Mouse (Mus musculus) Patski (cell line): ENCODE data around the gene Clec2l. TPM values are rescaled to one million over a fixed set of nuclear protein-coding genes. Genes with fewer than 3 reads are reported as not detected.

Source experiments
- ATAC-seq: fragments of 100-300 bp; one replicate; pipeline ENCODE4 v1.8.0; 2021
- CTCF ChIA-PET: fragments of 350-600 bp; sonication (Branson Sonifier 250); formaldehyde crosslinking; loops from one replicate; lab custom pipeline; 2022; ENCODE audit warnings: inconsistent platforms; lab: Charles Lee
- POLR2A ChIA-PET: fragments of 350-600 bp; sonication (Branson Sonifier 250); formaldehyde crosslinking; loops from one replicate; lab custom pipeline; 2022; ENCODE audit warnings: antibody characterized with exemption, inconsistent platforms; lab: Charles Lee
- DNase-seq: peaks from one replicate; pipeline ENCODE4 v3.0.0-alpha.2; 2011; ENCODE audit warnings: low read depth, low spot score
- H3K27me3 ChIP-seq: fragments of 371-371 bp; one replicate; pipeline ENCODE4 v1.5.1; 2021
- CTCF ChIP-seq: fragments of 100-300 bp; IDR thresholded peaks from one replicate; pipeline ENCODE4 v1.5.1; 2021
- in situ Hi-C: fragments of 300-500 bp; cut with MboI; formaldehyde crosslinking; loops from 3 replicates; pipeline ENCODE4 v1.11.1; 2018; ENCODE audit warnings: low pct_unique_long_range_greater_than_20kb, mixed read lengths
- polyA plus RNA-seq: library from polyadenylated mRNA; unstranded; gene quantifications from one replicate; pipeline ENCODE4 v1.2.3, GENCODE M21; 2021

Clec2l gene
- polyA plus RNA-seq, 1 experiment from 2014 or later: 7.6 TPM

DNA sequence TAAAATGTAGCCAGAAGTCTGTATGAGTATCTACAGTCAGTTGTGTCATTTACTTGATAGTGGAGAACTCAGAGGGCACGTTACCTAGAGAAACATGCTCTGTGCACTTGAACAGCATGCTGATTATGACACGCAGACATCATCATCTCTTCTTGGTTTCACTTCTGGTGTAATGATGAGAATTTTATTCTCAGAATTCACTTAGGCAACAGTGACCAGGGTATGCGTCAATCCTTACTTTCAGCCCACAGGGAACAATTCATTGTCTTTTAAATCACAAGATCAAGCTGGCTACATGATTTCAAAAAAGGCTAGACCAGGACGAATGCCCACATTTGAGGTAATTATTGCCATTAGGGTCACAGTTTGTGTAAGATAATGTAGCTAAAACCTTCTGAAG is 27.7 kb downstream of the Clec2l start:
- ChIA-PET CTCF (interaction anchor here (1.0 kb wide), 1 partner anchor 40 kb away, joined by 4 read pairs; no protein-coding TSS in a partner anchor), POLR2A (no interaction called here)
- DNase-seq (no peak), ATAC-seq (no peak)
- TF ChIP-seq CTCF: no peak
- in situ Hi-C loops: no loop called here
- H3K27me3 ChIP-seq: no peaks in the 10 kb centered on the region

DNA sequence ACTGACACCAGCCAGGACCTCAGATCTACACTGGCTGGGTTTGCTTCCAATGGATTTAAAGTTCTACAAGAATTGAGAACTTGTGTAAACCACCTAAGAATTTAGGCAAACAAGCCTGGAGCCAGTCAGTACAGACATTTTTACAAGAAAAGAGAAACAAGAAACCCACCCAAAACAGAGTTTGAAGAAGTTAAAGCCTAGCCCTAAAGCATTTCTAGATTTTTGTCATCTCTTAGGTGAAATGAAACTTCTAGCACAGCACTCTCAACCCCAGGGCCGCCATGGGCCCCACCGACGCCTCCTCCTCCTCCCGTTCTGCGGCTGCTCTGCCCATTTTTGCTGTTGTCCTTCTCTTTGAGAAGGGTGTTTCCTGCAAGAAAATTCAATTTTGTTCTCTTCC is 28.2 kb downstream of the Clec2l start:
- CTCF ChIA-PET: interaction anchor here (1.0 kb wide), 1 partner anchor 41 kb away, joined by 4 read pairs; no protein-coding TSS in a partner anchor
- H3K27me3 ChIP-seq: no peaks in the 10 kb centered on the region
- ATAC-seq: no peak
- no peak for TF ChIP-seq CTCF
- DNase-seq: no peak
- in situ Hi-C loops: no loop called here
- POLR2A ChIA-PET: interaction anchor here (0.8 kb wide), 1 partner anchor 226 kb away, joined by 6 read pairs; no protein-coding TSS in a partner anchor

DNA sequence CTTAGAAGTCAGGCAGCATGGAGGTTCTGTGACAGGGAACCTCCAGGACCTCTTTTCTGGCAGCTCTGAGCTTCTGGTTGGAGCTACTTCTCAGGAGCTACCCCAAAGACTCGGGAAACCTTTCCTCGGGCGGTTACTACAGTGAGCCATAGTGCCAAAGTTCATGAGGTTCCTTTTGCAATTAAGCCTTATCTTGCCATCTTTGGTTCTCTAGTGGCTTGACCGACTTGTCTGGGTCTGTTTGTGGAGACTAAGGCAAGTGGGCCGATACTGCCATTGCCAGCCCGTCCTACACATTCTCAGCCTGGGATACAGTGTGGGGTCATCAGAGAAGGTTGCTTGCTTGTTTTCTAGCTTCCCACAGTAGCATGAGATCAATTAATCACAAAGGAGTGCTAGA is 29.7 kb downstream of the Clec2l start:
- DNase-seq (no peak), ATAC-seq (no peak)
- CTCF ChIA-PET: interaction anchor here (1.2 to 5.7 kb wide), 3 partner anchors 10 to 43 kb away, joined by 3 to 48 read pairs (median 6); no protein-coding TSS in a partner anchor
- no peaks in the 10 kb centered on the region for H3K27me3 ChIP-seq
- POLR2A ChIA-PET: no interaction called here
- in situ Hi-C loops: no loop called here
- TF ChIP-seq CTCF: no peak

DNA sequence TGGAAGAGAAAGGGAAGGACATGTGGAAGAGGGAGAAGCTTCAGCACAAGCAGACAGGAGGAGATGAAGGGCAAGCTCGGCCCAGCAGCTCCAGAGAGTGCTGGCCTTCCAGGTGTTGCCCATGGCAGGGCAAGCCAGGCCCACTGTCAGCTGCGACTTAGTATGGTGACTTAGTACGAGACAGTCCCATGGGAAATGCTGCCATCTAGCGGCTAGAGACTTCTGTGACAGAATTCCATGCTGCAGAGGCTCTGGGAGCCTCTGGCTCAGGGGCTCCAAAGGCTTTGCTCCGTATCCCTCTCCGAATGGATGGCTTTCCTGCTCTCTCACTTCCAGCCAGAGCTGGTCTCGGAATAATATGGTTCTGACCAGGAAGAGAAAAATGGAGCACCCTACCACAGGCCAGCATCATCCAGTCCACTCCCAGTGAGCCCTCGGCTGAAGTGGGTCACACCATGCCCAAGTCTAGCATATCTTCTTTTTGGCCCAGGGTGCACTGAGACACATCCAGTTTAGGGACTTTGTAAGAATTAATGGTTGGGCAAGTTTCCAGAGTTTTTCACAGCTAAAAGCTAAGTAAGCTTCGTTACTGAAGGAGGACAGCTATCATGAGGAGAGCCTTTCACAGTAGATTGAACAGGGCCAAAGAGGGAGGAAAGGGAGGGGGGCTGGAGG is 32.6 kb downstream of the Clec2l start:
- CTCF ChIA-PET: interaction anchor here (0.6 to 5.7 kb wide), 12 partner anchors 10 to 216 kb away, joined by 3 to 48 read pairs (median 5); no protein-coding TSS in a partner anchor
- peak; percentile 43 for DNase-seq
- TF ChIP-seq CTCF: no peak
- POLR2A ChIA-PET: no interaction called here
- ATAC-seq: peak; percentile 55
- H3K27me3 ChIP-seq: no peaks in the 10 kb centered on the region
- in situ Hi-C loops: no loop called here

DNA sequence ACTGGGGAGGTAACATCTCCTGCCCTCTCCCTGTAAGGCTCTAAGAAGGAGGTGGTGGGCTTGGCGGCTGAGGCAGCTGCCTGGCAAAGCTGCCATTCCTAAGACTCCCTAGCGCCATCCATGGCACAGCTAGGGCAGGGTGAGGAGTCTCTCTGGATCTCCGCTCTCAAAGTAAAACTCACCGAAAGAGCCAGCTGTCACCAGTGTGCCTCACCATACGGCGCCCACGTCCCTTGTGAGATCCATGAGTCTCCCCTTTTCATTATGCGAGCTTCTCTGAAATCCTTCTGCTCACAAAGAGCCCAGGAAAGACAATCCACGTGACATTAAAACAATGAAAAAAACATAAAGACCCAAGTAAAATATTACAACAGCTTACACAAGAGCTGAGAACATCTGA is 33.7 kb downstream of the Clec2l start:
- POLR2A ChIA-PET: no interaction called here
- H3K27me3 ChIP-seq: no peaks in the 10 kb centered on the region
- TF ChIP-seq CTCF: no peak
- DNase-seq (no peak), ATAC-seq (no peak)
- CTCF ChIA-PET: interaction anchor here (1.1 to 5.7 kb wide), 6 partner anchors 11 to 215 kb away, joined by 3 to 48 read pairs (median 6); no protein-coding TSS in a partner anchor
- in situ Hi-C loops: no loop called here

DNA sequence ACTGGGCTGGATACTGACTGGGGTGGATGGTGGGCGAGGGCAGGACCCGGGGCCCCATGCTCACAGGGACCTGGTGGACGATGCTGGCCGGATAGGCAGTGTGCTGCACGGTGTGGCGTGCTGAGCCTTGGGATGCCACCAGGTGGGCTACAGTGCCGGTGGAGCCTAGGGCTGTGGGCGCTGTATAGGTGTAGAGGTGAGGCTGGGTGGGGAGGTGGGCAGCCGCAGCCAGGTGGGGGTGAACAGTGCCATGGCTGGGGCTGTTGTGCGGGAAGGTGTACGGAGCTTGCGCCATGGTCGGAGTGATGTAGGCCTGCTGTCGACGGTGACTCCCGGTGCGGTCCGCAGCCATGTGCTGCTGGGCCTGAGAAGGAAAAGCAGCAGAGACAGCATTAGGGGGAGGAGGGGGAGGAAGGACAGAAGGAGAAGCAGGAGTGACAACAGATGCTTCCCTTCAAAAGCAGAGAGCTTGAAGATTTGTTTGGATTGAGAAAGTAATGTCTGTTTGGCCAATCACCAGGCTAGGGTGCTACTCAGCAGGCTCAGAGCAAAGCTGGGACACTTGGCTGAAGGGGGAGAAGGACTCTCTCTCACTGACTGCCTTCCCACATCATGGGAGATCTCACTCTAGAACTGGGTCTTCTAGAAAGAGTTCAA is 35.5 kb downstream of the Clec2l start:
- in situ Hi-C loops: no loop called here
- no peak for DNase-seq
- CTCF ChIA-PET: no interaction called here

DNA sequence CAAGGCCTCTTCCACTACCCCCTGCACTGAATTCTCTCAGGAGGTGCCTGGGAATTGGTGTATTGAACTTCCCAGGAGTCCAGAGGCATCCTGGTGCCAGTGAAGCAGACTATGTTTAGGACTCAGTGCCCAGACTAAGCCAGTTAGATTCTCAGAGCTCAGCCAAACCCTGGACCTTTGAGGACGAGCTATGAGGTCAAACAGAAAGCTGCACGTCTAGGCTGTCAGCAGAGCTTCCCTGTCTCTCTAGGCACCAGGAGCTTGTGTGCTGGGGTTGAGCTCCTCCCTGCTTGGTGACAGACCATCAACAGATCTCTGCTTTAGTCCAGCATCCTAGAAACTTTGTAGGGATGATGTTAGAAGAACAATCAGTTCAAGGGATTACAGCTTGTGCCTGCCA is 38.6 kb downstream of the Clec2l start:
- CTCF ChIA-PET: interaction anchor here (1.1 to 2.2 kb wide), 3 partner anchors 10 to 209 kb away, joined by 3 to 10 read pairs (median 3); no protein-coding TSS in a partner anchor
- ATAC-seq (no peak), DNase-seq (no peak)
- in situ Hi-C loops: no loop called here
- no peaks in the 10 kb centered on the region for H3K27me3 ChIP-seq
- no peak for TF ChIP-seq CTCF
- POLR2A ChIA-PET: no interaction called here

More for the DNA sequence above, 35.5 kb downstream of the Clec2l start:
- POLR2A ChIA-PET: no interaction called here
- no peak for ATAC-seq
- no peak for TF ChIP-seq CTCF
- H3K27me3 ChIP-seq: no peaks in the 10 kb centered on the region

DNA sequence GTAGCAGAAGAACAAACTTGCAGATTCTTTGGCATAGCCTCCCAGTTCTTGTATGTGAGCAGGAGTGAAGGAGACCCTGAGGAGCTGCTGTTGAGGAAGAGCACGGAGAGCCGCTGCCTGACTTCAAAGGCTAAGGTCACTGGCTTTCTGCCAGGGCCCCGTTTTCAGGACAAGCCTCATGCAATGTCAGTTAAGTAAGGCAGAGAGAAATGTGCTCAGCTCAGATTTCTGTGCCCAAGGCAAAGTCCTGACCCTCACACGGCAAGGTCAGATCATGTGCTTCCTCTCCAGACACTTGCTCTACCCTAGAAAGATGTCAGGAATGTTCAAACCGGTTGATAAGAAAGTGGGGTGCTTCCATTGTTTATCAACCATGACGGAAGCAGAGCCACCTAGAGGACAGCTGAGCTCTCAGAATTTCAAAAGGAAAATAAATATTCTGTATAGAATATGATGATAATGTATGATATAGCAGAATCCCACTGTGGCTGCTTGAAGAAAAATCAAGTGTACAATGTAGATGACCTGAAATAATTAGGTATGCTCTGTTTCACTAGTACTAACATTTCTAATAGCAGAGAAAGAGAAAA is 40.0 kb downstream of the Clec2l start:
- no peaks in the 10 kb centered on the region for H3K27me3 ChIP-seq
- CTCF ChIA-PET: interaction anchor here (0.9 to 1.6 kb wide), 3 partner anchors 9 to 11 kb away, joined by 3 read pairs; no protein-coding TSS in a partner anchor
- TF ChIP-seq CTCF: no peak
- in situ Hi-C loops: no loop called here
- POLR2A ChIA-PET: no interaction called here
- no peak for DNase-seq
- ATAC-seq: no peak

DNA sequence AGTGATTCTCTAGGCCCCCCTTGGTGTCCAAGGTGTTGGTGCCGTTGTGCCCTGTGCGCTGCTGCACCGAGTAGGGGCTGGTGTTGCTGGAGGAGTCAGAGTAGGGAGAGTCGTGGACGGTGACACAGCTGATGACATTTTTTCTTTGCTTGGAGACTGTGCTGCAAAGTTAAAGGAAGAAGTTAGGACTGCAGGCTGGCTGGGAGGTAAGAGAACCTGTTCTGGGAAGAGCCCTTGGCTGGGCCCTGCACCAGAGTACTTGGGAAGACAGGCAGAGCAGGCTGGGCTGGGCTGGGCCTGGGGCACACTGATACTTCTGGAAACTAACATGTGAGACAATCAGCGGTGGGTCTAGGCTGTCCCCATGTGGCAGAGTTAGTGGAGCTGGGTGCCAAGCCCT is 40.7 kb downstream of the Clec2l start:
- CTCF ChIA-PET: interaction anchor here (0.9 to 1.4 kb wide), 3 partner anchors 9 to 79 kb away, joined by 3 read pairs; no protein-coding TSS in a partner anchor
- no peaks in the 10 kb centered on the region for H3K27me3 ChIP-seq
- no peak for TF ChIP-seq CTCF
- ATAC-seq: no peak
- in situ Hi-C loops: no loop called here
- DNase-seq: no peak
- POLR2A ChIA-PET: no interaction called here

DNA sequence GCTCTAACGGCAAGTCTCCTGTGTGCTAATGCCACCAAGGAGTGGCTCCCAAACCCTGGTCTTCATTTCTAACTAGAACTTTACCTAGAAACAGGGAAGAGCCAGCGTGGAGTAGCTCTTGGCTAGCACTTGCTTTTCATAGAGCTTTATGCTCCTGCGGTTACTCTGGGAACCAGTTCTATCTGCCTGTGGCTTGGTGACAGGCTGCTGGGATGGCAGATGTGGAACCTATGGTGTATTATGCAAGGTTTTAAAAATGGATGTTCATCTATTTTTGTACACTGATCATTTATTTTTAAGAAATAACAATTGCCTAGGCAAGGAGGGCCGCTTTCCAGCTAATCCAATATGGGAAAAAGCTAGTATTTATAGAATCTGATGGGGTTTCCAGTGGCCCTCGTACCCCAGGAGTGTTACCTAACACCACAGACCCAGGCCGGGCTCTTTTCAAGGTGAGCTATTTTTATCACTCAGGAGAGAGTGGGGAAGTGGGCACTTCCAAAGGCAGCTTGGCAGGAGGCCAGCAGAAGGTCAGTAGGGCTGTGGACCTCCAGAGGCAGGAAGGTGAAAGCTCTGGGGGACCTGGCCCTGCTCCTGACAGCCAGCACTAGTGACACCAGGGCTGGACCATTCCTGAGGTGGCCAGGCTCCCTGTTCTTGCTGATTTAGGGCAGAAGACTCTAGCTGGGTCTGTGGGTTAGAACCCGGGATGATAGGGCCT is 41.6 kb downstream of the Clec2l start:
- CTCF ChIA-PET: interaction anchor here (1.2 to 1.4 kb wide), 2 partner anchors 8 to 80 kb away, joined by 3 read pairs; no protein-coding TSS in a partner anchor
- in situ Hi-C loops: no loop called here
- ATAC-seq (no peak), DNase-seq (no peak)
- no peak for TF ChIP-seq CTCF
- POLR2A ChIA-PET: no interaction called here
- H3K27me3 ChIP-seq: no peaks in the 10 kb centered on the region
